Mouse (Mus musculus) hindbrain, embryonic 14.5 days (tissue): ENCODE data around the gene Igf2bp1. TPM values are rescaled to one million over a fixed set of nuclear protein-coding genes. Genes with fewer than 3 reads are reported as not detected.
A peak's percentile ranks its signal among the peaks of the same experiment; 100 is the strongest.

ENCODE experiments used
- ATAC-seq: fragments of 200-750 bp; cut with Nextera tagmentation; 2 replicates; pipeline ENCODE4 v1.8.0; 2017; ENCODE audit warnings: moderate number of reproducible peaks, mild to moderate bottlenecking, moderate TSS enrichment, moderate library complexity; ENCODE audit not compliant: low FRiP score
- DNase-seq: peaks from one replicate; pipeline ENCODE4 v3.0.0-alpha.2; 2015; ENCODE audit warnings: low spot score
- H3K27ac ChIP-seq: fragments of 300-500 bp; sonication (generic); 2 replicates; pipeline ENCODE4 v1.5.1; 2014; ENCODE audit warnings: mild to moderate bottlenecking, moderate library complexity
- H3K27me3 ChIP-seq: fragments of 300-500 bp; sonication (generic); 2 replicates; pipeline ENCODE4 v1.6.1; 2014; ENCODE audit warnings: mild to moderate bottlenecking, low read length, mixed read lengths; ENCODE audit not compliant: control insufficient read depth, insufficient read depth
- H3K36me3 ChIP-seq: fragments of 300-500 bp; sonication (generic); replicated peaks from 2 replicates; pipeline ENCODE4 v1.6.1; 2014; ENCODE audit not compliant: control insufficient read depth, insufficient read depth
- H3K4me1 ChIP-seq: fragments of 300-500 bp; sonication (generic); replicated peaks from 2 replicates; pipeline ENCODE4 v1.6.1; 2014; ENCODE audit warnings: antibody characterized with exemption, low read length, mixed read lengths; ENCODE audit not compliant: control insufficient read depth, insufficient read depth
- H3K4me2 ChIP-seq: fragments of 300-500 bp; sonication (generic); replicated peaks from 2 replicates; pipeline ENCODE4 v1.6.1; 2014; ENCODE audit warnings: mild to moderate bottlenecking, moderate library complexity
- H3K4me3 ChIP-seq: fragments of 300-500 bp; sonication (generic); replicated peaks from 2 replicates; pipeline ENCODE4 v1.5.1; 2014; ENCODE audit warnings: mild to moderate bottlenecking, low read length
- H3K9ac ChIP-seq: fragments of 300-500 bp; sonication (generic); 2 replicates; pipeline ENCODE4 v1.6.1; 2014
- H3K9me3 ChIP-seq: fragments of 300-500 bp; sonication (generic); 2 replicates; pipeline ENCODE4 v1.6.1; 2016; ENCODE audit warnings: low read length; ENCODE audit not compliant: control insufficient read depth
- WGBS: fragments of 180-500 bp; shearing (Covaris S2); extraction: QIAGEN DNeasy Blood & Tissue Kit; methylation state at CpG from one replicate; pipeline ENCODE4 v1.1.7; 2014; 5-methylcytosine and 5-hydroxymethylcytosine counted together
- polyA plus RNA-seq: library from polyadenylated mRNA; unstranded; fragments of >200 nt; fragmentation: Nextera tagmentation; extraction: Ambion mirVana; gene quantifications from 2 replicates; pipeline ENCODE4 v1.2.1, GENCODE M21; 2014

Gene Igf2bp1
- polyA plus RNA-seq, 1 experiment from 2014 or later, result 7.0 TPM

GRCm38 (mm10) chr11:96003100-96003900 lies 2.4 kb downstream of the Igf2bp1 start:
- DNase-seq (no peak), ATAC-seq (no peak)
- H3K4me3 ChIP-seq, result peak overlapping the region; percentile 81
- H3K36me3 ChIP-seq, result no peaks in the 10 kb centered on the region
- H3K27me3 ChIP-seq, result no peaks in the 10 kb centered on the region
- H3K4me2 ChIP-seq, result peak overlapping the region; percentile 71
- H3K4me1 ChIP-seq, result peaks cover 25% of the 10 kb centered on the region
- 4% methylated on average over 12 of the region's 12 CpGs for WGBS
- peak overlapping the region; percentile 16; the same call in 1 of the 2 replicates for H3K27ac ChIP-seq
- no peaks in the 10 kb centered on the region for H3K9me3 ChIP-seq
- peak overlapping the region; percentile 82; the same call in 1 of the 2 replicates for H3K9ac ChIP-seq

- WGBS, result 94% methylated on average over 8 of the region's 8 CpGs
- no peaks in the 10 kb centered on the region for H3K27me3 ChIP-seq
- DNase-seq, result no peak
These were observed 11.6 kb downstream of the Igf2bp1 start for GRCm38 (mm10) chr11:95994151-95994550.

GRCm38 (mm10) chr11:95990886-95991708 lies 14.6 kb downstream of the Igf2bp1 start:
- Histone ChIP-seq H3K4me1 (peaks cover 44% of the 10 kb centered on the region), H3K9ac (peak overlapping the region; percentile 95), H3K27me3 (no peaks in the 10 kb centered on the region), H3K36me3 (no peaks in the 10 kb centered on the region), H3K9me3 (no peaks in the 10 kb centered on the region), H3K27ac (peak overlapping the region; percentile 87), H3K4me3 (peak overlapping the region; percentile 51), H3K4me2 (peak overlapping the region; percentile 94)
- no peak for DNase-seq
- WGBS, result 5% methylated on average over 24 of the region's 49 CpGs
- ATAC-seq, result peak; percentile 77

More at GRCm38 (mm10) chr11:95994151-95994550, 11.6 kb downstream of the Igf2bp1 start:
- Histone ChIP-seq H3K9me3 (no peaks in the 10 kb centered on the region), H3K36me3 (no peaks in the 10 kb centered on the region; the same call in 1 of the 2 replicates), H3K9ac (no peak overlapping the region), H3K4me3 (no peak overlapping the region), H3K4me1 (peaks cover 31% of the 10 kb centered on the region), H3K27ac (no peak overlapping the region), H3K4me2 (no peak overlapping the region)
- no peak for ATAC-seq

- Histone ChIP-seq H3K4me1 (peaks cover 44% of the 10 kb centered on the region), H3K27ac (peak overlapping the region; percentile 87), H3K4me2 (peak overlapping the region; percentile 94), H3K9me3 (no peaks in the 10 kb centered on the region), H3K9ac (peak overlapping the region; percentile 95), H3K36me3 (no peaks in the 10 kb centered on the region), H3K4me3 (peak overlapping the region; percentile 51), H3K27me3 (no peaks in the 10 kb centered on the region)
- ATAC-seq, result no peak
- DNase-seq, result no peak
- 38% methylated on average over 4 of the region's 4 CpGs for WGBS
These were observed 15.3 kb downstream of the Igf2bp1 start for GRCm38 (mm10) chr11:95990431-95990830.

- no peaks in the 10 kb centered on the region for H3K27me3 ChIP-seq
- H3K9me3 ChIP-seq, result no peaks in the 10 kb centered on the region
- no peak overlapping the region for H3K9ac ChIP-seq
- H3K4me1 ChIP-seq, result peaks cover 44% of the 10 kb centered on the region
- 0 out of 2 replicates have a peak overlapping the region, but pooled peaks have one; percentile 0 for H3K27ac ChIP-seq
- H3K4me2 ChIP-seq, result peak overlapping the region; percentile 94
- H3K36me3 ChIP-seq, result no peaks in the 10 kb centered on the region
- ATAC-seq (no peak), DNase-seq (no peak)
- 57% methylated on average over 8 of the region's 8 CpGs for WGBS
- H3K4me3 ChIP-seq, result no peak overlapping the region
These were observed 15.9 kb downstream of the Igf2bp1 start for GRCm38 (mm10) chr11:95989864-95990263.

GRCm38 (mm10) chr11:95988533-95988932 lies 17.2 kb downstream of the Igf2bp1 start:
- 44% methylated on average over 9 of the region's 9 CpGs for WGBS
- Histone ChIP-seq H3K36me3 (no peaks in the 10 kb centered on the region), H3K27me3 (no peaks in the 10 kb centered on the region), H3K27ac (no peak overlapping the region), H3K4me1 (peaks cover 44% of the 10 kb centered on the region), H3K4me2 (no peak overlapping the region), H3K4me3 (no peak overlapping the region), H3K9ac (no peak overlapping the region), H3K9me3 (no peaks in the 10 kb centered on the region)
- DNase-seq (peak; percentile 62), ATAC-seq (peak; percentile 56; the same call in 1 of the 2 replicates)

- WGBS, result 77% methylated on average over 6 of the region's 6 CpGs
- DNase-seq (no peak), ATAC-seq (no peak)
- no peaks in the 10 kb centered on the region for H3K9me3 ChIP-seq
- H3K4me2 ChIP-seq, result no peak overlapping the region
- no peak overlapping the region for H3K9ac ChIP-seq
- no peak overlapping the region for H3K4me3 ChIP-seq
- H3K27me3 ChIP-seq, result no peaks in the 10 kb centered on the region
- peaks cover 43% of the 10 kb centered on the region for H3K4me1 ChIP-seq
- H3K36me3 ChIP-seq, result no peaks in the 10 kb centered on the region
- no peak overlapping the region for H3K27ac ChIP-seq
These were observed 17.8 kb downstream of the Igf2bp1 start for GRCm38 (mm10) chr11:95987854-95988447.

- WGBS, result 36% methylated on average over 1 of the region's 1 CpGs
- no peaks in the 10 kb centered on the region for H3K4me1 ChIP-seq
- H3K27me3 ChIP-seq, result no peaks in the 10 kb centered on the region
- H3K9ac ChIP-seq, result no peak overlapping the region
- no peaks in the 10 kb centered on the region for H3K9me3 ChIP-seq
- DNase-seq, result no peak
- ATAC-seq, result no peak
- H3K36me3 ChIP-seq, result peaks cover 4% of the 10 kb centered on the region; the same call in 1 of the 2 replicates
- H3K4me3 ChIP-seq, result no peak overlapping the region
- no peak overlapping the region for H3K27ac ChIP-seq
- no peak overlapping the region for H3K4me2 ChIP-seq
These were observed 23.3 kb downstream of the Igf2bp1 start for GRCm38 (mm10) chr11:95982475-95982874.

- Histone ChIP-seq H3K4me2 (no peak overlapping the region), H3K4me1 (no peaks in the 10 kb centered on the region), H3K27ac (no peak overlapping the region), H3K27me3 (no peaks in the 10 kb centered on the region), H3K9me3 (no peaks in the 10 kb centered on the region), H3K4me3 (no peak overlapping the region), H3K9ac (no peak overlapping the region), H3K36me3 (peaks cover 6% of the 10 kb centered on the region; the same call in 1 of the 2 replicates)
- no peak for ATAC-seq
- no peak for DNase-seq
- 91% methylated on average over 12 of the region's 12 CpGs for WGBS
These were observed 23.9 kb downstream of the Igf2bp1 start for GRCm38 (mm10) chr11:95981804-95982203.
